Mouse (Mus musculus) myocyte (in vitro differentiated cells): ENCODE data around the gene Gatd1. TPM values are rescaled to one million over a fixed set of nuclear protein-coding genes. Genes with fewer than 3 reads are reported as not detected.

Experiments
- H3K27me3 ChIP-seq: one replicate; pipeline ENCODE4 v1.6.1; 2011; ENCODE audit not compliant: control insufficient read depth, insufficient read depth, insufficient read length
- H3K36me3 ChIP-seq: one replicate; pipeline ENCODE4 v1.6.1; 2011; ENCODE audit not compliant: control insufficient read depth, insufficient read depth
- H3K4me2 ChIP-seq: one replicate; pipeline ENCODE4 v1.6.1; 2011; ENCODE audit warnings: low read depth, control low read depth
- H3K4me3 ChIP-seq: one replicate; pipeline ENCODE4 v1.5.1; 2011; ENCODE audit warnings: mild to moderate bottlenecking, control low read depth, moderate library complexity
- H3K79me2 ChIP-seq: one replicate; pipeline ENCODE4 v1.6.1; 2011; ENCODE audit not compliant: control insufficient read depth, insufficient read depth
- H3ac ChIP-seq: one replicate; pipeline ENCODE4 v1.6.1; 2011; ENCODE audit not compliant: control insufficient read depth, insufficient read length
- CEBPB ChIP-seq: IDR thresholded peaks from 2 replicates; pipeline ENCODE4 v1.6.1; 2011; ENCODE audit warnings: mild to moderate bottlenecking, moderate library complexity; ENCODE audit not compliant: poor library complexity, insufficient read depth, severe bottlenecking
- E2F4 ChIP-seq: IDR thresholded peaks from one replicate; pipeline ENCODE4 v1.6.1; 2011; ENCODE audit warnings: mild to moderate bottlenecking, control low read depth, moderate library complexity; ENCODE audit not compliant: insufficient read depth
- MAX ChIP-seq: IDR thresholded peaks from one replicate; pipeline ENCODE4 v1.6.1; 2011; ENCODE audit warnings: low read depth, mild to moderate bottlenecking, control low read depth
- MYOD1 ChIP-seq, 3 experiments: IDR thresholded peaks; one replicate each; pipeline ENCODE4 v1.6.1; 2011; ENCODE audit warnings: control low read depth in 2 of 3, low read depth in 2 of 3, mild to moderate bottlenecking in 2 of 3, moderate library complexity in 1 of 3; ENCODE audit not compliant: insufficient read length in 2 of 3, control insufficient read depth in 1 of 3
- MYOG ChIP-seq, 3 experiments: IDR thresholded peaks; one replicate each; pipeline ENCODE4 v1.6.1; 2011; ENCODE audit warnings: control low read depth in 2 of 3, low read depth in 2 of 3, mild to moderate bottlenecking in 2 of 3; ENCODE audit not compliant: insufficient read length in 2 of 3, control insufficient read depth in 1 of 3, insufficient read depth in 1 of 3
- POLR2A ChIP-seq: IDR thresholded peaks from one replicate; pipeline ENCODE4 v1.6.1; 2011; ENCODE audit warnings: low read depth, mild to moderate bottlenecking, control low read depth, moderate library complexity; ENCODE audit not compliant: insufficient read length
- POLR2AphosphoS2 ChIP-seq: IDR thresholded peaks from one replicate; pipeline ENCODE4 v1.6.1; 2011; ENCODE audit warnings: low read depth, control low read depth; ENCODE audit not compliant: insufficient read length
- REST ChIP-seq: IDR thresholded peaks from one replicate; pipeline ENCODE4 v1.6.1; 2011; ENCODE audit warnings: mild to moderate bottlenecking, control low read depth, moderate library complexity; ENCODE audit not compliant: insufficient read depth, insufficient read length
- SRF ChIP-seq: IDR thresholded peaks from one replicate; pipeline ENCODE4 v1.6.1; 2011; ENCODE audit warnings: low read depth; ENCODE audit not compliant: control insufficient read depth, insufficient read length
- TCF12 ChIP-seq: IDR thresholded peaks from one replicate; pipeline ENCODE4 v1.6.1; 2011; ENCODE audit warnings: mild to moderate bottlenecking, control low read depth; ENCODE audit not compliant: poor library complexity, insufficient read depth, severe bottlenecking
- TCF3 ChIP-seq: IDR thresholded peaks from one replicate; pipeline ENCODE4 v1.6.1; 2011; ENCODE audit warnings: low read depth, control low read depth; ENCODE audit not compliant: insufficient read length
- USF1 ChIP-seq: IDR thresholded peaks from one replicate; pipeline ENCODE4 v1.6.1; 2011; ENCODE audit warnings: low read depth, mild to moderate bottlenecking, control low read depth, moderate library complexity
- polyA plus RNA-seq: library from polyadenylated mRNA; unstranded; fragments of >200 nt; fragmentation: generic; extraction: Trizol; gene quantifications from one replicate; pipeline ENCODE4 v1.2.1, GENCODE M21; 2012; ENCODE audit warnings: missing spikeins

Gatd1 gene
- polyA plus RNA-seq, 1 experiment = 16.3 TPM

DNA sequence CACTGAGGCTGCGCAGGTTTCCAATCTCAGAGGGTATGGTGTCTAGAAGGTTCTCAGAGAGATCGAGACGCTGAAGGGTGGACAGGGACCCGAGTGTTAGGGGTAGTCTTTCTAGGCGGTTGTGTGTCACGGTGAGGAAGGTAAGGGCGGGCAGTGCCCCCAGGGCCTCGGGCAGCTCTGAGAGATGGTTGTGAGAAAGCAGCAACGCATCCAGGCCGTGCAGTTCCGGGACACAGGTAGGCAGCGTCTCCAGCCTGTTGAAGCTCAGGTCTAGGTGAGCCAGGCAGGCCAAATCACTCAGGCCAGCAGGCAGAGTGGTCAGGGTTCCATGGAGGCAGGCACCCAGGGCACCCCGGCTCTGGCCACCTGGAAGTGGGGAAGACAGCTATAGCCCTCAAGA is 28.3 kb upstream of the Gatd1 start:
- Histone ChIP-seq H3K27me3 (no peaks in the 10 kb centered on the region), H3ac (no peak overlapping the region), H3K79me2 (no peaks in the 10 kb centered on the region), H3K4me2 (peak overlapping the region; percentile 99), H3K4me3 (peak overlapping the region; percentile 38), H3K36me3 (no peaks in the 10 kb centered on the region)
- TF ChIP-seq TCF12 (no peak), TCF3 (no peak), SRF (no peak), MAX (no peak), E2F4 (no peak), POLR2A (no peak), USF1 (no peak), REST (no peak), MYOG (IDR thresholded peaks at IDR 0.05; ENCODE audit: control insufficient read depth in 1 of 3, insufficient read depth in 1 of 3, insufficient read length in 2 of 3, low read depth in 2 of 3) (no peak), POLR2AphosphoS2 (no peak), MYOD1 (IDR thresholded peaks at IDR 0.05; ENCODE audit: control insufficient read depth in 1 of 3, insufficient read length in 2 of 3, low read depth in 2 of 3) (no peak), CEBPB (no peak)

DNA sequence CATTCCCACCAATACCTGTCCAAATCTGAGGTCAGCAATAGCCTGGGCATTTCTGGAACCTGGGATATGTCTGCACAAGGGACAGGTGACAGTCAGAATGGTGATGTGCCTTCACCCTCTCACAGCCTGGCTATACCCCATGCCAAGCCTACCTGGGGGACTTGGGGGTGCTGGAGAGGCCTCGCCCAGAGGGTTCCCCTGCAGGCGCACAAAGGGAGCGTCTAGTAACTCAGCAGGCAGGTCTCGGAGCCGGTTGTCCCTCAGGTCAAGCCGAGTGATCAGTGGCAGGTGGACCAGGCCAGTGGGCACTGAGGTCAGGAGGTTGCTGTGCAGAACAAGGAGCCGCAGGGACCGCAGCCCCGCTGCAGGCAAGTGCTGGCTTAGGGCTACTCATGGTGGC is 27.5 kb upstream of the Gatd1 start:
- no peak overlapping the region for H3ac ChIP-seq
- H3K36me3 ChIP-seq = no peaks in the 10 kb centered on the region
- peak overlapping the region; percentile 38 for H3K4me3 ChIP-seq
- H3K4me2 ChIP-seq = no peak overlapping the region
- peaks cover 6% of the 10 kb centered on the region for H3K79me2 ChIP-seq
- no peaks in the 10 kb centered on the region for H3K27me3 ChIP-seq
- TF ChIP-seq USF1 = no peak
- TF ChIP-seq POLR2AphosphoS2 = no peak
- TF ChIP-seq CEBPB = no peak
- TF ChIP-seq SRF = no peak
- no peak for TF ChIP-seq MAX
- TF ChIP-seq POLR2A = no peak
- TF ChIP-seq TCF3 = no peak
- TF ChIP-seq E2F4 = no peak
- TF ChIP-seq MYOD1 (IDR thresholded peaks at IDR 0.05; ENCODE audit: control insufficient read depth in 1 of 3, insufficient read length in 2 of 3, low read depth in 2 of 3) = no peak
- no peak for TF ChIP-seq MYOG (IDR thresholded peaks at IDR 0.05; ENCODE audit: control insufficient read depth in 1 of 3, insufficient read depth in 1 of 3, insufficient read length in 2 of 3, low read depth in 2 of 3)
- no peak for TF ChIP-seq REST
- no peak for TF ChIP-seq TCF12

DNA sequence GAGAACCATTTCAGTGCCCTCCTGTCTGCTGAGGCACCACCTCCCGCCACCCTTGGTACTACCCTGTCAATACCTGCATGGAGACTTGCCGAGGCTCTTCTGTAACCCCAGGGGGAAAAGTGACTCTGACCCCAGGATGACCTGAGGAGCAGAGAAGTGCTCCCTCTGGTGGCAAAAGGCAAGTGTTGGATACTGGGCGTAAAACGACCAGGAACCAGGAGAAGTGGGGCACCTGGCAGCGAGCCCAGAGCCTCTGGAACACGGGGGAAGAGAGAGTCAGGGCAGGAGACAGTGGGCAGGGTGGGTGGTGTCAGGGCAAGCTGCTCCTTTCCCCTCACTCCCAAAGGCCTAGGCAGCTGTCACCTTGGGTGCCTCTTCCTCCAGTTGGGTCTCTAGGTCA is 26.7 kb upstream of the Gatd1 start:
- peaks cover 6% of the 10 kb centered on the region for H3K79me2 ChIP-seq
- H3K36me3 ChIP-seq = no peaks in the 10 kb centered on the region
- no peak overlapping the region for H3ac ChIP-seq
- H3K4me3 ChIP-seq = no peak overlapping the region
- no peaks in the 10 kb centered on the region for H3K27me3 ChIP-seq
- no peak overlapping the region for H3K4me2 ChIP-seq
- TF ChIP-seq SRF = no peak
- no peak for TF ChIP-seq MYOG (IDR thresholded peaks at IDR 0.05; ENCODE audit: control insufficient read depth in 1 of 3, insufficient read depth in 1 of 3, insufficient read length in 2 of 3, low read depth in 2 of 3)
- no peak for TF ChIP-seq E2F4
- TF ChIP-seq TCF3 = no peak
- no peak for TF ChIP-seq USF1
- TF ChIP-seq REST = no peak
- TF ChIP-seq MAX = no peak
- no peak for TF ChIP-seq POLR2AphosphoS2
- no peak for TF ChIP-seq POLR2A
- TF ChIP-seq TCF12 = no peak
- TF ChIP-seq MYOD1 (IDR thresholded peaks at IDR 0.05; ENCODE audit: control insufficient read depth in 1 of 3, insufficient read length in 2 of 3, low read depth in 2 of 3) = no peak
- no peak for TF ChIP-seq CEBPB

DNA sequence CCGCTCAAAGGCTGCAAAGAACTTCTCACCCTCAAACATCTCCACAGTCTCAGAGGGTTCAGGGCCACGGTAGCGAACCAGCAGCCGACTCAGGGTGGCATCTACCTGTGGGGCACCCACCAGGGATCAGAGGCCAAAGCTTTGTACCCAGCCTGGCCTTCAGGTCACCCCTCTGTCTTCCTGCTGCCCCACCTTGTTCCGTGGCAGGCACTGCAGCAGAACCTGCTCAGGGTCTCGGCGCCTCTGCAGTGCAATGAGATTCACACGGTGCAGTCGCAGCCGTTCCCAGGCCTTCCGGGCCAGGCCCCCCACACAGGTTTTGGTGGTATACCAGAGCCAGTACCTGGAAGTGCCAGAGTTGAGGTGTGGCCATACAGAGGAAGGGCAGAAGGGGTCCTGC is 25.9 kb upstream of the Gatd1 start:
- Histone ChIP-seq H3ac (no peak overlapping the region), H3K36me3 (no peaks in the 10 kb centered on the region), H3K4me3 (no peak overlapping the region), H3K79me2 (peaks cover 10% of the 10 kb centered on the region), H3K4me2 (no peak overlapping the region), H3K27me3 (no peaks in the 10 kb centered on the region)
- TF ChIP-seq USF1 (no peak), TCF12 (no peak), POLR2AphosphoS2 (no peak), E2F4 (no peak), MYOG (IDR thresholded peaks at IDR 0.05; ENCODE audit: control insufficient read depth in 1 of 3, insufficient read depth in 1 of 3, insufficient read length in 2 of 3, low read depth in 2 of 3) (no peak), POLR2A (no peak), REST (no peak), MAX (no peak), TCF3 (no peak)
